Mouse (Mus musculus) liver, adult 2 months (tissue): ENCODE data around the gene Spsb2. TPM values are rescaled to one million over a fixed set of nuclear protein-coding genes. Genes with fewer than 3 reads are reported as not detected.

Experiments used
- DNase-seq: peaks from one replicate; pipeline ENCODE4 v3.0.0-alpha.2; 2011; ENCODE audit warnings: low read depth, low spot score; ENCODE audit errors: extremely low read depth
- H3K27ac ChIP-seq: fragments of 200-500 bp; replicated peaks from 2 replicates; pipeline ENCODE4 v1.5.1; 2012; ENCODE audit warnings: low read depth, mild to moderate bottlenecking, control low read depth, inconsistent platforms, low read length; ENCODE audit not compliant: insufficient read depth
- H3K27me3 ChIP-seq: fragments of 200-500 bp; 2 replicates; pipeline ENCODE4 v1.6.1; 2012; ENCODE audit warnings: mild to moderate bottlenecking, moderate library complexity, low read length, inconsistent platforms; ENCODE audit not compliant: control insufficient read depth, insufficient read depth
- H3K36me3 ChIP-seq: fragments of 200-500 bp; 2 replicates; pipeline ENCODE4 v1.6.1; 2012; ENCODE audit warnings: low read length, inconsistent platforms; ENCODE audit not compliant: control insufficient read depth, insufficient read depth
- H3K4me1 ChIP-seq: fragments of 200-500 bp; 2 replicates; pipeline ENCODE4 v1.6.1; 2011; ENCODE audit warnings: low read length; ENCODE audit not compliant: control insufficient read depth, insufficient read depth
- H3K4me3 ChIP-seq: fragments of 200-500 bp; 2 replicates; pipeline ENCODE4 v1.5.1; 2011; ENCODE audit warnings: low read depth, mild to moderate bottlenecking, control low read depth, low read length, moderate library complexity; ENCODE audit not compliant: insufficient read depth
- H3K79me2 ChIP-seq: fragments of 200-500 bp; 2 replicates; pipeline ENCODE4 v1.6.1; 2012; ENCODE audit warnings: inconsistent platforms, mild to moderate bottlenecking, low read length, moderate library complexity; ENCODE audit not compliant: control insufficient read depth, insufficient read depth
- H3K9ac ChIP-seq: fragments of 200-500 bp; 2 replicates; pipeline ENCODE4 v1.6.1; 2012; ENCODE audit warnings: low read depth, mild to moderate bottlenecking, control low read depth, inconsistent platforms, low read length
- CTCF ChIP-seq: fragments of 200-500 bp; IDR thresholded peaks from 2 replicates; pipeline ENCODE4 v1.5.1; 2011; ENCODE audit warnings: low read depth, low read length, control low read depth
- POLR2A ChIP-seq: fragments of 200-500 bp; IDR thresholded peaks from 2 replicates; pipeline ENCODE4 v1.6.1; 2011; ENCODE audit warnings: low read length, control low read depth; ENCODE audit not compliant: insufficient read depth; ENCODE audit errors: extremely low read depth
- WGBS: fragments of 180-500 bp; shearing (Covaris S2); methylation state at CpG from one replicate; pipeline ENCODE4 v1.1.7; 2018; 5-methylcytosine and 5-hydroxymethylcytosine counted together
- polyA plus RNA-seq: library from polyadenylated mRNA; depleted of rRNA; stranded (reverse); fragments of >200 nt; gene quantifications from 2 replicates; pipeline ENCODE4 v1.2.3, GENCODE M21; 2012
- total RNA-seq: library from RNA; depleted of rRNA; stranded (reverse); fragments of >200 nt; gene quantifications from 2 replicates; pipeline ENCODE4 v1.2.3, GENCODE M21; 2014

The Spsb2 gene
- total and polyA plus RNA-seq, 2 experiments: 9.9 to 20.1 TPM

GRCm38 (mm10) chr6:124767920-124768703 is 40.3 kb upstream of the Spsb2 start:
- no peak for DNase-seq
- no peak overlapping the region for H3K4me3 ChIP-seq
- no peak overlapping the region for H3K27ac ChIP-seq
- WGBS: 51% methylated on average over 19 of the region's 19 CpGs
- peaks cover 5% of the 10 kb centered on the region; the same call in 1 of the 2 replicates for H3K4me1 ChIP-seq
- no peaks in the 10 kb centered on the region for H3K79me2 ChIP-seq
- no peaks in the 10 kb centered on the region for H3K36me3 ChIP-seq
- no peak overlapping the region for H3K9ac ChIP-seq
- H3K27me3 ChIP-seq: peaks cover 9% of the 10 kb centered on the region
- TF ChIP-seq POLR2A: no peak
- TF ChIP-seq CTCF: no peak

- Histone ChIP-seq H3K27me3 (peaks cover 9% of the 10 kb centered on the region), H3K9ac (no peak overlapping the region), H3K79me2 (no peaks in the 10 kb centered on the region), H3K4me3 (no peak overlapping the region), H3K4me1 (peaks cover 5% of the 10 kb centered on the region; the same call in 1 of the 2 replicates), H3K27ac (no peak overlapping the region), H3K36me3 (no peaks in the 10 kb centered on the region)
- WGBS: 11% methylated on average over 9 of the region's 9 CpGs
- TF ChIP-seq POLR2A (no peak), CTCF (no peak)
- DNase-seq: no peak
Measured at GRCm38 (mm10) chr6:124768704-124769044, 39.8 kb upstream of the Spsb2 start.

- Histone ChIP-seq H3K4me3 (peak within 1 kb of the TSS; percentile 64), H3K27me3 (peaks cover 9% of the 10 kb centered on the region), H3K4me1 (peaks cover 5% of the 10 kb centered on the region; the same call in 1 of the 2 replicates), H3K27ac (no peak within 1 kb of the TSS), H3K79me2 (no peaks in the 10 kb centered on the region), H3K9ac (peak within 1 kb of the TSS; percentile 69), H3K36me3 (no peaks in the 10 kb centered on the region)
- no peak for DNase-seq
- WGBS: 1% methylated on average over 54 of the region's 54 CpGs
- TF ChIP-seq POLR2A (no peak), CTCF (no peak)
Measured at GRCm38 (mm10) chr6:124769101-124769765, 39.2 kb upstream of the Spsb2 start, which contains the start of gene Eno2. Gene Eno2, minus strand, starts transcription at chr6:124769673.

- no peak overlapping the region for H3K9ac ChIP-seq
- no peak for DNase-seq
- 79% methylated on average over 7 of the region's 7 CpGs for WGBS
Measured at GRCm38 (mm10) chr6:124770013-124770412, 38.4 kb upstream of the Spsb2 start.

GRCm38 (mm10) chr6:124770511-124770910 is 38.0 kb upstream of the Spsb2 start:
- peaks cover 5% of the 10 kb centered on the region; the same call in 1 of the 2 replicates for H3K4me1 ChIP-seq
- no peak overlapping the region for H3K27ac ChIP-seq
- DNase-seq: no peak
- H3K9ac ChIP-seq: no peak overlapping the region
- no peak overlapping the region for H3K4me3 ChIP-seq
- WGBS: 93% methylated on average over 15 of the region's 15 CpGs
- no peaks in the 10 kb centered on the region for H3K79me2 ChIP-seq
- H3K27me3 ChIP-seq: peaks cover 9% of the 10 kb centered on the region
- TF ChIP-seq CTCF (no peak), POLR2A (no peak)
- H3K36me3 ChIP-seq: no peaks in the 10 kb centered on the region

More at GRCm38 (mm10) chr6:124770013-124770412, 38.4 kb upstream of the Spsb2 start:
- Histone ChIP-seq H3K4me1 (peaks cover 5% of the 10 kb centered on the region; the same call in 1 of the 2 replicates), H3K79me2 (no peaks in the 10 kb centered on the region), H3K4me3 (no peak overlapping the region), H3K27ac (no peak overlapping the region), H3K36me3 (no peaks in the 10 kb centered on the region), H3K27me3 (peaks cover 9% of the 10 kb centered on the region)
- TF ChIP-seq CTCF (no peak), POLR2A (no peak)
